Mouse (Mus musculus) adrenal gland, adult (tissue): ENCODE results near the gene 1110032A03Rik.
A peak's percentile ranks its signal among the peaks of the same experiment; 100 is the strongest.

Experiments
- DNase-seq, 2 experiments: peaks; one replicate each; pipeline ENCODE4 v3.0.0; 2022 to 2023; ENCODE audit warnings: low spot score in 1 of 2; ENCODE audit not compliant: inconsistent age in 2 of 2

1110032A03Rik gene

DNA sequence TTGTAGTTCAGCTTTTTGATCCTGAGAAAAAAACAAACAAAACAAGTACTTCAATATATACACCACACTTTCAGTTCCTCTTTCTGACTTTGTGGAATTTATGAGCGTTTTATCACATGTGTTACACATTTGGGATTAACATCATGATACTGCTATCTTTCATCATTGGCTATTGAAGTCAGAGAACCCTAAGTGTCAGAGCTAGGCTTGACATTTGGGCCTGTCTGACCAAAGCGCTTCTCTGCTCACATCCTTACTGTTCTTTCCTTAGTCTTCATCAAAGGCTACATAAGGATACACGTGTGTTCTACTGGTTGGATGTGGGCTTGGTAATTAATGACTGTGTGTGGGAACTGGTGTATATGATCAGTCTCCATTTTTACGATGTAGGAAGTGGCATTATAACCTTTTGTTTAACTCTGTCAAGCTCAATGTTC lies 1.3 kb downstream of the 1110032A03Rik start:
- DNase-seq: no peak

DNA sequence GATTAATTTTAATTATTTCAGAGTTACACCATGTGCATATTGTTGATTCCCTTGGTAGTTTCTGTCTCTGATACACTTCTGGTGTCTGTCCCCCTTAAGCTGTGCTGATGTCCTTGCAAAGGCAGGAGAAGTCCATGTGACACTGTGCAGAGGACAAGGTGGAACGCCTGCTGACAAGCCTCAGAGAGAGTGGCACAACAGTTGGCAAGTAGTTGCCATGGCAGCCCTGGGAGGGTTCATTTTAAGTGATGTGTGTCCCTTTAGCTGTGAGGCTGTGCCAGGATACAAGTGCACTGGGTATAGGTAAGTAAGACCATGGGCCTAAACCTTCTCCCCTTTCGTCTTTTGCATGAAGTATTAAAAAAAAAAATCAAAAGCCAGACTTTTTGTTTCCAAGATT lies 5.3 kb downstream of the 1110032A03Rik start:
- DNase-seq: peak in 1 of 2 experiments; percentile 27

DNA sequence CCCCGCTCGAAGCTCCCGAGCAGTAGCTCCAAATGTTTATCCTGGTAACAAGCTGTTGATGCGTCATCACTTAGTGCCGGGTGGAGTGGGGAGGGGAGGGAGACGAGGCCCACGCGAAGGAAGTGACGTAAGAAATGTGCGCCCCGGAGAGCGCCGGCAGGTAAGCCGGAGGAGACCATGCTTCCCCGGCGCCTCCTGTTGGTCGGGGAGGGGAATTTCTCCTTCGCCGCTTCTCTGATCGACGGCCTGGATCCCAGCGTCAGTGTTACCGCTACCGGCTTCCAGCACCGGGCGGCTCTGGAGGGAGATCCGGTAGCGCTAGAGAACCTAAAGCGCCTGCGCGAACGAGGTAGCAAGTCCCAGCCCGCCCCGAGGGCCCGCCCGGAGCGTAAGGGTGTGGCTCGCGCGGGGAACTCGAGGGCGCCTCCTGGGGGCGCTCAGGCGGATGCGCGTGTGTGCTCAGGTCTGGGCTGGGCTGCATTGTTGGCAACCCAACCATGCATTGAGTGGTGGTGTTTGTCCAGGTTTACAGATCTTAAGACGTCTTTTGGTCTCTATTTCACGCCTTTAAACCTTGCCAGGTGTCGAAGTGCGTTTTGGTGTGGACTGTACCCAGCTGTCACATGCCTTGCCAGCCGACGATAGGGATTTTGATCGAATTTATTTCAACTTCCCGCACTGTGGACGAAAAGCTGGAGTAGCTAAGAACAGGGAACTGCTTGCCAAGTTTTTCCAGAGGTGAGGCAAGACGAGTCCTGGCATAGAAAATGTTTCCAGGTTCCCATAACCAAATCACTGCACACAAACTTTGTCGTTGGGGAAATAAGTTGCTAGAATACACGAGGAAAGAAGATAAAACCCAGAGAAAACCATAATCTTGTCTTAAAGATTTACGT lies 7.0 kb downstream of the 1110032A03Rik start, which contains the start of gene Fdxacb1:
TSS of gene Fdxacb1 (plus strand) at position 130 of the 896 bp plus-strand sequence.
- DNase-seq: peak; percentile 98 to 99

DNA sequence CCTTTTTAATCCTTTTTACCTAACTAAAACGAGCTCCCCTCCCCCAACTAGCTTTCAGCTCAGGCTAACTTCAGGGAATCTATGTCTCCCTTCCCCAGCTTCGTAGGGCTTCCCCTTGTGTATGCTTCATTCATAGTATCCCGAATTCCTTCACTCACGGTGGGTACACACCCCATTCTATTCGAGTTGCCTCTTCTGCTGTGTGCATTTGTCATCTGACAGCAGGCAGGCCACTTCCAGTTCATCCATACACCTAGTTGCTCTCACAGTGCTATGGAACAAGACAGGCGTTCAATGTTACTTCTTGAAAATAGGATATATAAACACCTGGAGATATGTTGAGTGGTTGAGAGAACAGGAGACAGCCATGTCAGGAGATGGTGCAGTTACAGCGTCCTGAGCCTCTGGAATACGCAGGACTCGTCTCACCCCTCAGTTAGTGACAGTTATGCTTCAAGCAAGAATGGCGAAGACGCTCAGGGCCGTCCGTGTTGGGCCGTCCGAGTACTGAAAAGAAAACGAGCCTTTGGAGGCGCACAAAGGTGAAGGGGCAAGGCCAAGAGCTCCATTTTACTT lies 7.7 kb downstream of the 1110032A03Rik start:
- peak in 1 of 2 experiments; percentile 23 for DNase-seq

DNA sequence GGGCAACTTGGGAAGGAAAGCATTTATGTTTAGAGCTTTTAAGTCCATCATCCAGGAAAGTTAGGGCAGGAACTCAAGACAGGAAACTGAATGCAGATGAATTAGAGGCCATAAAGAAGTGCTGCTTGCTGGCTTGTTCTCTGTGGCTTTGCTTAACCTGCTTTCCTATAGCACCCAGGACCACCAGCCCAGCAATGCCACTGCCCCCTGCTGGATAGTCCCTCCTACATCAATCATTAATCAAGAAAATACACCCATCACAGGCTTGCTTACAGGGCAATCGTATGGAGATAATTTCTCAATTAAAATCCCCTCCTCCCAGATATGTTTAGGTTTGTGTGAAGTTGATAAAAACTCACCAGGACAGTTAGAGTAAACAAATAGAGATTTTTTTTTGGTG lies 12.0 kb downstream of the 1110032A03Rik start:
- peak in 1 of 2 experiments; percentile 27 for DNase-seq

DNA sequence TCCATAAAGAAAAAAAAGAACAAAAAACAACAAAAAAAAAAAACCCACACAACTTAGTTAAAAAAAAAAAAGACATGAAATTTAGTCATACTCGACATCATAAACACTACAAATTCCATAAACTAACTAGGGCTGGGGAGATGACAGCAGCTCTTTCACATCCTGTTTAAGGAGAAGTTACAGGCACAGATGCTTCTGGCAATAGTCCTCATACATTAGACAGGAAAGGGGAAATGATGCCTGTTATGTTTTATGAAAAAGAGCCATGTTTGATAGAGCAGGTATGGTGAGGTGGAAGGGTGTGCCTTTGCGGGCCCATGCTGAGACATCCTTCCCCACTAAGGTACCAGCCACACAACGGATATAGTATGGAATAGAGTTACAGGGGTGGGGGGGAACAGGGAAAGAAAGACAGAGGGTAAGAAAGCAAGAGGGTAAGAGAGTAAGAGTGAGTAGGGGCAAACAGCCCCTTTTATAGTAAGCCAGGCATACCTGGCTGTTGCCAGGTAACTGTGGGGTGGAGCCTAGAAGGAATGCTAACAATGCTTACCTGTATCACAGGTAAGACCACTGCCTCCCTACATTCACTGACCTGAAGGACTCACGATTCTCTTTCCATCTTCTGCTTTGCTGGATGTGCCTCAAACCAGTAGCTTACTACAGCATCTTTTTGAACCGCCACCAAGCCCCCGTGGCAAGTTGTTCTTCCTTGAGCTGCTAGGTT lies 13.6 kb downstream of the 1110032A03Rik start:
- DNase-seq: no peak

DNA sequence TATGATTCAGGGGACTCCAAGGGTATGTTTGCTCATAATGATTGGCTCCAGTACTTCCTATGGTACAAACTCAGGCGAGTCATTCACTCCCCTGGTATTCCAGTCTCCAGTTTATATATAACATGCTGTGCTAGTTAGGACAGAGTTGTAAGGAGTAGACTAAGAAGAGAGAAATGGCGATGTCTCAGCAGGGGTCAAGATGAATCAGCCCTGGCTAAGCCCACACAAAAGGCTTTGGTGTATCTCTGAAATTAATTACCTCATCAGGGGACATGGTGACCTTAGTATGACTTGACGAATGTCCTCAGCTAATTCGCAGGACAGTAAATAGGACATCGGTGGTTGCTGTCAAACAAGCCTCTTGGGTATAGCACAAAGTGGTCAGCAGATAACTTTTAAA lies 18.6 kb downstream of the 1110032A03Rik start:
- DNase-seq: peak in 1 of 2 experiments; percentile 57

DNA sequence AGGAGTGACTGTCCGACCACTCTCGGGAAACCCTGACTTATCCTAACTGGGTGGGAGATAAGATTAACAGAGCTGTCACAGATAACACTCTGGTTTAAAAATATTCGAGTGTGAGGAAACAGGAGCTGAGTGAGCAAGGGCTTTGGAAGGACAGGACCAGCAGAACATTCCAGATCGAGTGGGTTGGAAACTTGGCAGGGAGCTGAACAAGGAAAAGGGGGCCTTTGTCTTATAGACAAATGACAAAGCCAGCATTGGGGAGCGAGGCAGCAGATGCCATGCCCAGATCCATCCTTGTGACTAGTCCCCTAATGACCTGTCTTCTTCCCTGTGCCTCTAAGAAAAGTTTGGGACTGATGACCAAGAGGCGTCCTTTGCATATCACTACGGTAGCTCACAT lies 21.4 kb downstream of the 1110032A03Rik start:
- DNase-seq: peak in 1 of 2 experiments; percentile 22

DNA sequence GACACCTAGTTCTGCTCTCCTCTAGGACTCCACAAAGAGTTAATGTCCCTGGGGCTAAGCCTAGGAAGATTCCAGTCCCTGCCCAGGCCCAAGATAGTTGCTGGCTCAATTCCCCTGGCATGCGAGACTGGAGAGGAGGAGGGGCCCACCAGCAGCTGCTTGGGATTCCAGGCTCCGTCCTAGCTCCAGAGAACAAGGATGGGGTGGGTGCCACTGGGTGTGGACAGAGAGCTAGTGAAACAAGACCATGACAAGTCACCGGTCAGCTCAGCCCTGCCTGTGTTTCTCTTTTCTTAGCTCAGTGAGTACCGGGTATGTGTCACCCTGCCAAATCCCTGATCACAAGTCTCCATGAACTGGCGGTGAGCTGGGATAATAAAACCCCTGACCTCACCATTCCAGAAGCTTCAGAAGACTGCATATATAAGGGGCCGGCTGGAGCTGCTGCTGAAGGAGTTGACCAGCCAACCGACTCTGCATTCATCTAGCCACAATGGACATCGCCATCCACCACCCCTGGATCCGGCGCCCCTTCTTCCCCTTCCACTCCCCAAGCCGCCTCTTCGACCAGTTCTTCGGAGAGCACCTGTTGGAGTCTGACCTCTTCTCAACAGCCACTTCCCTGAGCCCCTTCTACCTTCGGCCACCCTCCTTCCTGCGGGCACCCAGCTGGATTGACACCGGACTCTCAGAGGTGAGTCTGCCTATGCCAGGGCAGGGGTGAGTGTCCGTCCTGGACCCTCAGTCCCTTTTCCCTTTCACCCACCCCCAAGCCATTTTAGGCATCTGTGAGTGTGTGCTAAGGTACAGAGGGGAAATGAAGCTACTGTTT lies 22.3 kb downstream of the 1110032A03Rik start:
- DNase-seq: peak; percentile 54 to 79

DNA sequence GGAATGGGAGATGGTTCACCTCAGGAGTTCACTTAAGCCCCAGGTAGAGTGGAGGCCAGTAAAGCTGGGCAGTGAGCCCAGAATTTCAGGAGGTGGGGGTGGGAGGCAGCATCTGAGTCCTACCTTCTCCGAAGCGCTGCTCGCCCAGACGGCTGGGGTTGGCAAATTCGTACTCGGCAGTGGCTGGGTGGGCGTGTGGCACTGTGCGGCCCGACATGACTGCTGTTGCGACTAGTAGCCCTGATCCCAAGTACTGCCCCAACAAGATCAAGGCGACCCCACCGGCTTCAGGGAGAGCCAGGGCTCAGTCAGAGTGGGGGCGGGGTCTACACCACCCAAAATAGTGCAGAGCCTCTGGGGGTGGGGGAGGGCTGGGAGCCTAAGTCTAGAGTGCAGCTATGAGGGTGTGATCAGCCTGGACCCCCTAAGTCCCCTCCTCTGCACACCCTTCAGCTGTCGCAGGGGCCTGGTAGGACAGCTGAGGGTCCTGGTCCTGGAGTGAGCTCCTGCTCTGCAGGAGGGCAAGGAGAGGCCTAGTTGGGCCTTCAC lies 23.2 kb downstream of the 1110032A03Rik start, which contains the start of gene Hspb2:
TSS of gene Hspb2 (minus strand) at position 301 of the 549 bp plus-strand sequence.
- DNase-seq: no peak

DNA sequence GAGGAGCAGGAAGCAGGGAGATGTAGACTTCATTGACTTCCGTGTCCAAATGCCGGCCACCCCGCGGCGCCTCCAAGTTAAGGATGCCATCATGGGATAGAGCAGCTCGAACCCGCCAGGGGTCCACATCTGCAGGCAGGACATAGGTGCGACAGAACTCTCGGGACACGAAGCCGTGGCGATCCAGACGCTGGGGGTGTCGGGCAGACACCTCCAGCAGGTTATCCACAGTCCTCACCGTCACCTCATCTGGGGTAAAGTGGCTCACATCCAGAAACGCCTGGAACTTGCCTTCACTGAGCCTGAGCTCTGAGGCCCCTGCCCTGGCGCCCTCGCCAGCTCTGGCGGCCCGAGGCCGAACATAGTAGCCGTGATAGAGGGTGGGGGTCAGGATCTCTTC lies 24.0 kb downstream of the 1110032A03Rik start, which contains the start of gene Cryab:
TSS of gene Cryab (plus strand) at position 3 of the 400 bp plus-strand sequence.
- DNase-seq: no peak

DNA sequence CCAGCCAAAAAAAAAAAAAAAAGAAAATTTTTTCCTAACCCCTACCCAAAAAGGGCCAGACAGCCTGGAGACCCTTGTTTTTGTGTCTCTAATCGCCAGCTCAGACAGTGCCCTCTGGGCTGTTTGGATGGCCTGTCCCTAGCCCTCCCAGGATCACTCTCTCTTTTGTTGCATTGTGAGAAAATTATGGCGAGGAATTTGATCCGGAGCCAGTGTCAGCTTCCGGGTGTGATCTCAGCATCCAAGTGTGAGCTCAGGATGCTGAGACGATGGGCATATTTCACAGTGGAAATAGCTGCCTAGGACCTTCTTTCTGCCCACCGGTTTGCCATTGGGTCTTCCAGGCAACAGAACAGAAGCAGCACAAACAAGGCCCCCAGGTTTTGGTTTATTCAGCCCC lies 24.6 kb downstream of the 1110032A03Rik start:
- DNase-seq: no peak

DNA sequence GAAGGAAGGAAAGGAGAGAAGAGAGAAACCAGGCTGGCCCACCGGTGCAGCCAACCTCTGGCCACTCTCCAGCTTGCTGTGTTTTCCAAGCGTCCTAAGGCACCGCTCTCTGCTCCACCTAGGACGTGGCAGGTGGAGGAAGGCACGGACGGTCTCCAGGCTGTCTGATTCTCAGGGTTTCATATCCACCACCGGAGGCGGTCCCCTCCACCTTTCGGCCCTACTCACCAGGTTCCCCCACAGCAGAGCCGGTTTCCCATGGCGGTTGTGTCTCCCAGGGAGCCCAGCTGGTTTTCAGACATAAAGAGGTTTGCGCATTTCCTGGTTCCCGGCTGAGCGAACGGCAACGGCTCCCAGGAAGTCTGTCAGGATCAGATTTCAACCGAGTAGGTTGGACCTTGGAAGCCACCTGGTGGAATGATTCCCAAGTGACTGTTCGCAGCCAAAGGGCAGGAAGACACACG lies 29.1 kb downstream of the 1110032A03Rik start, which contains the start of gene 2310030G06Rik:
TSS of gene 2310030G06Rik (minus strand) at position 323 of the 464 bp plus-strand sequence.
- DNase-seq: peak; percentile 49 to 83

DNA sequence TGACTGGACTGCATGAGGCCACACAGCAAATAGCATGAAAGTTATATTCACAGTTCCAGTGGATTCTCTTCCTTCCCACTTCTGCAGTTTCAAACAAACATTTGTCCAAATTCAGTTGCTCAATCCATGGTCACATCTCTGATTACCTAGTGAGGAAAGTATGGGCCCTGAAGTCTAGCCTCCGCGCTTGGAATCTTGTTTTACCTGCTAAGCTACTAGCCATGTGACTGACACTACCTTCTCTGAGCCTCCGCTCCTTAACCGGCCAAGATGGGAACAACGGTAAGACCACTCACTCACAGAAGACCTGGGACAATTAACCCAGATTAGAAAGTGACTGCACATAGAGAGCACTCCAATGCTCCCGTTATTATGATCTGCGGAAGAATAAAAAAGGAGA lies 29.5 kb downstream of the 1110032A03Rik start:
- DNase-seq: no peak

DNA sequence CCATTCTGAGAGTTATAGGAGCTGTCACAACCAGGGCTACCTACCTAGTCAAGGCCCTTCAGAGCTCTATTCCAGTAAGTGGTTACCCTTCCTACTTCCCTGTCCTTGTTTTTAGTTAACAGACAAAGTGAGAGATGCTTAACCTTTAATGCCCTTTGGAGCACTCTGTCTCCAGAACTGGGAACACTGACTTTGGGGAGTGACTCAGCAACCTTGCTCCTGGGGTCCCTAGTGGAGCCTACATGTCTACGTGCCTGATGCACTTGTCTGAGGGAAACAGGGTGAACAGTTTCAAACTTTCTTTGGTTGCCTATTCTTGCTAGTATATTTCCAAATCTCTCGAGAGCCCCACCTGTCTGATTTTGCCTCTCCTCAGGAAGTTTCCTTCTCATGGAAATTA lies 32.6 kb downstream of the 1110032A03Rik start:
- DNase-seq: peak in 1 of 2 experiments; percentile 45

DNA sequence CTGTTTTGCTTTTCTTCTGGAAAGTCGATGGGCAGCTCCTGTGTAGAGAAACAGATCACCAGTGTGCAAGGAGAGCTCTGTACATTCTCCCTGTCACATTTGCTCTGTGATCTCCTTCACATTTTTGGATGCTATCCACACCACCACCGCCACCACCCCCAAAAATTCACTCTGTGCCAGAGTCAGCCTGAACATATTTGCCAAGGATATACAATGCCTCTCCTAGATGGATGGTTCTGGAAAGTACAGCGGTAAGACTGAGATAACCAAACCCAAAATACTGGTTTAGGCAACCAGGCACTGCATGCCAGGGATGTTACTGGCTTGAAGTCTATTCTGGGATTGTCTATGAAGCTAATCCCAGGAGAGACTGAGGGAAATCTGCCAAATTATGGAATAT lies 33.1 kb downstream of the 1110032A03Rik start:
- peak in 1 of 2 experiments; percentile 36 for DNase-seq

DNA sequence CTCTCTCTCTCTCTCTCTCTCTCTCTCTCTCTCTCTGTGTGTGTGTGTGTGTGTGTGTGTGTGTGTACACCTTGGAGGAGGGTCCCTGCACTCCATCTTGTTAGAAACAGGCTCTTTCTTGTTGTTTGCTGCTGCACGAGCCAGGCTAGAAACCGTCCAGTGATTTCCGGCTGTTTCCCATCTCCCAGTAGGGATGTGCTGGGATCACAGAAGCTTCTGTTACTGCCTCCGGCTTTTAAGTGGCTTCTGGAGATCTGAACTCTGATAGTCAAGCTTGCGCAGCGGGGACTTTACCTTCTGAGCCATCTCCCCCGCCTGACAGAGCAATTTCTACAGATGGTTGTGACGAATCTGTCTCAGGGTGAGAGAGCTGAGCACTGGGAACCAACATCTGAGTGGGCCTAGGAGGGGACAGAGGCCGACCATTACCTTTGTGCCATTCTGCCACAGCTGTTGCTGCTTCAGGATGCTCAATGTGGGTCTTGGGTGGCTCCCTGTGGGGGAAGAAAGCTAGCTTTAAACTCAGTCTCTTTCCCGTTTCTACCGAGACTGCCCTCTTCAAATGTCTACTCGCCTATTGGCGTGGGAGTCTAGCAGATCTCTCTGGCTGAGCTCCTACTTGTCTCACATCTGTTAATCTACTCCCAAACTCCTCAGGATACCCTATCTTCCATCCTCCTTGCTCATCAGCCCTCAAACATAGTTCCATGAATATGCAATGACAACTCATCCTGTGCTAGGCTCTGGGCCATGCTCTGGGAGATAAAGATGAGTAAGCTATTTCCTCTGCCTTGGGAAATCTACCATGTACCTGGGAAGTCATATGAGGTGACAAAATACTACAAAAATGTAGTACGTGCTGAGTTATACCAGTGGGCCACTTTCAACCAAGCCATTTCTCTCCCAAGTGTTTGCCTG lies 34.2 kb downstream of the 1110032A03Rik start:
- peak; percentile 25 to 47 for DNase-seq
